Mouse (Mus musculus): ENCODE results near the gene Cldn34d.

Cldn34d gene

GRCm38 (mm10) chrX:76602824-76603223 is at the start of gene Cldn34d:
Gene Cldn34d (minus strand): TSS chrX:76602924.
- DNase-seq (ENCODE audit: low spot score in 2 of 2), result no peak

GRCm38 (mm10) chrX:76598459-76599206 is 4.1 kb downstream of the Cldn34d start:
- no peak for DNase-seq (ENCODE audit: low spot score in 2 of 2)

Measured in frontal cortex, postnatal 14 days (tissue).